Mouse (Mus musculus) small intestine, adult 2 months (tissue): ENCODE measurements at regions not wholly inside any gene's neighbourhood (a gene's known extent, or its start where the extent isn't known, plus 50 kb on each side); places are given as distances from the start of the nearest gene placed in this dataset.

ENCODE experiments used
- CTCF ChIP-seq: fragments of 200-500 bp; IDR thresholded peaks from 2 replicates; pipeline ENCODE4 v1.5.1; 2012; ENCODE audit warnings: low read depth, mild to moderate bottlenecking, control low read depth, inconsistent platforms, low read length, moderate library complexity, mixed read lengths; ENCODE audit not compliant: insufficient replicate concordance, insufficient read length; ENCODE audit errors: extremely low read depth
- POLR2A ChIP-seq: fragments of 200-500 bp; IDR thresholded peaks from 2 replicates; pipeline ENCODE4 v1.6.1; 2012; ENCODE audit warnings: low read depth, mild to moderate bottlenecking, control low read depth, inconsistent platforms, low read length, moderate library complexity

DNA sequence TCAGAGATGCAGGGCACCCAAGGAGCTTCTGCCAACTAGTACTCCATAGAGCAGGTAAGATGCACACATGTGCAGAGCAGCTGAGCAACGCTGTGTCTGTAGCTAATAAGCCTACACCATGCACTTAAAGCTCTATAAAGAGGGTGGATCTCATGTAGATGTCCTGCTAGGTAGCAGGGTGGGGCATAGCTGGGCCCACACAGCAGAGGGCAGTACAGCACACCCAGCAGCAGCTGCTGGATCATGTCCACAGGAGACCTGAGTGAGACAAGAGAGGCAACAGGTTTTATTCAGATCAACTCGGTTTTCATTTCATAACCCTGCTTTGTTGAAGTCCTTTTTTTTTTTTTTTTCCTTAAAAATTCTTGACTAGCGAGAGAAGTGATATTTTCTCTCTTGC, 151.5 kb upstream of the Gm10181 start:
- TF ChIP-seq CTCF (peak; percentile 16; the same call in 1 of the 2 replicates), POLR2A (no peak)
